Mouse (Mus musculus) G1E (cell line): ENCODE measurements around the gene Adam12. TPM values are rescaled to one million over a fixed set of nuclear protein-coding genes. Genes with fewer than 3 reads are reported as not detected.

Experiments
- ATAC-seq: 2 replicates; pipeline ENCODE4 v1.8.0; 2016; ENCODE audit warnings: mild to moderate bottlenecking; ENCODE audit not compliant: insufficient number of reproducible peaks, poor library complexity, low FRiP score, severe bottlenecking; ENCODE audit errors: extremely low read depth
- DNase-seq: peaks from one replicate; pipeline ENCODE4 v3.0.0; 2012; ENCODE audit warnings: low spot score
- H3K27me3 ChIP-seq: 2 replicates; pipeline ENCODE4 v1.6.1; 2012; ENCODE audit warnings: mild to moderate bottlenecking, low read length, inconsistent platforms; ENCODE audit not compliant: insufficient read depth
- H3K36me3 ChIP-seq: replicated peaks from 2 replicates; pipeline ENCODE3; 2012; ENCODE audit warnings: mild to moderate bottlenecking, inconsistent platforms
- H3K4me1 ChIP-seq: 2 replicates; pipeline ENCODE4 v1.6.1; 2012; ENCODE audit warnings: low read depth, low read length, inconsistent platforms, mixed read lengths; ENCODE audit not compliant: insufficient read depth
- H3K4me3 ChIP-seq: 2 replicates; pipeline ENCODE4 v1.5.1; 2012; ENCODE audit warnings: low read depth, mild to moderate bottlenecking, inconsistent platforms, low read length, moderate library complexity, mixed read lengths
- H3K9me3 ChIP-seq: replicated peaks from 2 replicates; pipeline ENCODE4 v1.6.1; 2012; ENCODE audit warnings: inconsistent platforms
- CTCF ChIP-seq: IDR thresholded peaks from 2 replicates; pipeline ENCODE4 v1.5.1; 2012; ENCODE audit warnings: low read depth, low read length, inconsistent platforms, mixed read lengths
- GATA1 ChIP-seq: IDR thresholded peaks from 2 replicates; pipeline ENCODE4 v1.6.1; 2012; ENCODE audit warnings: borderline replicate concordance, low read length, inconsistent platforms, mixed read lengths
- GATA2 ChIP-seq: IDR thresholded peaks from 2 replicates; pipeline ENCODE4 v1.6.1; 2012; ENCODE audit warnings: low read depth, low read length, inconsistent platforms, borderline replicate concordance
- POLR2AphosphoS5 ChIP-seq: IDR thresholded peaks from 2 replicates; pipeline ENCODE4 v1.6.1; 2012; ENCODE audit warnings: low read depth, low read length, inconsistent platforms; ENCODE audit not compliant: insufficient replicate concordance
- TAL1 ChIP-seq: conservative IDR thresholded peaks from 2 replicates; pipeline ENCODE4 v1.6.1; 2012; ENCODE audit warnings: low read depth, low read length, inconsistent platforms, mixed read lengths
- polyA plus RNA-seq: library from polyadenylated mRNA; stranded (reverse); fragments of >175 nt; gene quantifications from 2 replicates; pipeline ENCODE4 v1.2.3, GENCODE M21; 2012
- total RNA-seq, 2 experiments: library from RNA; stranded (forward) in 1 of 2; stranded (reverse) in 1 of 2; fragments of 200-1000 nt in 1 of 2; fragments of >200 nt in 1 of 2; fragmentation: Nextera tagmentation in 1 of 2; gene quantifications; 2 replicates each; pipeline ENCODE4 v1.2.3; 2014 to 2017

Gene Adam12
- total and polyA plus RNA-seq, 3 experiments = 0.16 TPM; not detected in 2

- Histone ChIP-seq H3K4me1 (no peaks in the 10 kb centered on the region), H3K27me3 (no peaks in the 10 kb centered on the region), H3K9me3 (peaks cover 67% of the 10 kb centered on the region), H3K36me3 (no peaks in the 10 kb centered on the region), H3K4me3 (no peak overlapping the region)
- TF ChIP-seq POLR2AphosphoS5 = no peak
- no peak for TF ChIP-seq GATA2
- no peak for TF ChIP-seq TAL1
- TF ChIP-seq GATA1 = no peak
- TF ChIP-seq CTCF = no peak
- ATAC-seq (no peak), DNase-seq (no peak)
These were observed 84.4 kb downstream of the Adam12 start for GRCm38 (mm10) chr7:134147561-134147960.

- no peak overlapping the region for H3K4me3 ChIP-seq
- ATAC-seq = no peak
- H3K36me3 ChIP-seq = no peaks in the 10 kb centered on the region
- H3K27me3 ChIP-seq = no peaks in the 10 kb centered on the region
- H3K9me3 ChIP-seq = peaks cover 65% of the 10 kb centered on the region
- TF ChIP-seq POLR2AphosphoS5 = no peak
- no peak for TF ChIP-seq GATA2
- no peak for TF ChIP-seq GATA1
- no peak for TF ChIP-seq TAL1
- TF ChIP-seq CTCF = no peak
- H3K4me1 ChIP-seq = no peaks in the 10 kb centered on the region
- DNase-seq = no peak
These were observed 85.1 kb downstream of the Adam12 start for GRCm38 (mm10) chr7:134146821-134147220.

GRCm38 (mm10) chr7:134144111-134144510 is 87.8 kb downstream of the Adam12 start:
- peaks cover 67% of the 10 kb centered on the region for H3K9me3 ChIP-seq
- DNase-seq = no peak
- no peak overlapping the region for H3K4me3 ChIP-seq
- no peaks in the 10 kb centered on the region for H3K27me3 ChIP-seq
- no peaks in the 10 kb centered on the region for H3K4me1 ChIP-seq
- no peak for TF ChIP-seq POLR2AphosphoS5
- no peak for TF ChIP-seq TAL1
- no peak for TF ChIP-seq GATA1
- no peak for TF ChIP-seq GATA2
- no peak for TF ChIP-seq CTCF
- no peaks in the 10 kb centered on the region for H3K36me3 ChIP-seq
- no peak for ATAC-seq

GRCm38 (mm10) chr7:134139291-134139949 is 92.5 kb downstream of the Adam12 start:
- TF ChIP-seq POLR2AphosphoS5 (no peak), GATA1 (no peak), TAL1 (no peak), CTCF (no peak), GATA2 (no peak)
- Histone ChIP-seq H3K27me3 (no peaks in the 10 kb centered on the region), H3K4me3 (no peak overlapping the region), H3K36me3 (no peaks in the 10 kb centered on the region), H3K4me1 (no peaks in the 10 kb centered on the region), H3K9me3 (peaks cover 61% of the 10 kb centered on the region)
- no peak for ATAC-seq
- DNase-seq = no peak

DNA sequence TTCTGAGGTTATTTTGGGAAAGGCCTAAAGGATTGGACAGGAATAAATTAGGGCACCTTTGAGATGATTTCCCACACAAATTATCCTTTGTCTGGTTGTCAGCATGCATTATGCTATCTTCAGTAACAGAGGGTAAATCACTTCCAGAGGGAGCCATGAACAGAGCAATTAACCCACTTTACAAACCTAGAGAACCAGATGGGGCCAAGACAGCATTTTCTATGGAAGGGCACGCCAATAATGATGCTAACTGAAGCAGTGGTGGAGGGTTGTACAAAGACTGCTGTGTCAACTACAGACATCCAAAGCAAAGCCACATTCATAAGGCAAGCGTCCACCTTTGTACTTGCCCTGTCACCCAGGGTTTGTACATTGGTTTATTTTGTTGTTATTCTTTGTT is 99.6 kb downstream of the Adam12 start:
- no peaks in the 10 kb centered on the region for H3K4me1 ChIP-seq
- peaks cover 50% of the 10 kb centered on the region for H3K9me3 ChIP-seq
- H3K27me3 ChIP-seq = no peaks in the 10 kb centered on the region
- H3K36me3 ChIP-seq = no peaks in the 10 kb centered on the region
- ATAC-seq = no peak
- no peak overlapping the region for H3K4me3 ChIP-seq
- DNase-seq = no peak
- TF ChIP-seq GATA1 = no peak
- TF ChIP-seq TAL1 = no peak
- TF ChIP-seq POLR2AphosphoS5 = no peak
- no peak for TF ChIP-seq GATA2
- TF ChIP-seq CTCF = no peak

DNA sequence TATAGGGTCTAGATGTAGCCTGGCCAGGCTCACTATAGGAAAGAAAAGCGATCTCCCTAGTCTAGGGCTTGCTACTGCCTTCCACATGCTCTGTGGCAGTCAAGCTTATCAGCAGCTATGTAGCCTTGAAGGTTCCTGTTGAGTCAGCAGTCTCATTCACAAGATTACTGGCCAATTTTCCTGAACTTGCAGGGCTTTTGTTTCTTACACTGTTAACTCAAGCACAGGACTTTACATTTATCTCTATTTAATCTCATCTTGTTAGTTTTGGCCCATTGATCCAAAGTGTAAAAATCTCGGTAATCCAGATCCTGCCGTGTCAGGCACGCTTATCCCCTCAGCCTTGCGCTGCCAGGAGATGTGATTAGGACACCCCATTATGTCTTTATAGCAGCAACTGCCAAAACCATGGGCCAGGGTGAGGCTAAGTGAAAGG is 103.8 kb downstream of the Adam12 start:
- no peaks in the 10 kb centered on the region for H3K4me1 ChIP-seq
- no peak overlapping the region for H3K4me3 ChIP-seq
- H3K9me3 ChIP-seq = peaks cover 52% of the 10 kb centered on the region
- no peaks in the 10 kb centered on the region for H3K36me3 ChIP-seq
- H3K27me3 ChIP-seq = no peaks in the 10 kb centered on the region
- DNase-seq (no peak), ATAC-seq (no peak)
- TF ChIP-seq CTCF = no peak
- TF ChIP-seq POLR2AphosphoS5 = no peak
- no peak for TF ChIP-seq GATA2
- TF ChIP-seq GATA1 = no peak
- no peak for TF ChIP-seq TAL1
